Mouse (Mus musculus): ENCODE measurements around the gene Fyco1. TPM values are rescaled to one million over a fixed set of nuclear protein-coding genes. Genes with fewer than 3 reads are reported as not detected.
A peak's percentile ranks its signal among the peaks of the same experiment; 100 is the strongest.

Gene Fyco1
- 16.5 and 16.8 TPM in 2 replicates for polyA plus RNA-seq (2015; fragmentation: Nextera tagmentation; extraction: Ambion mirVana)

- Histone ChIP-seq H3K9ac (replicated peaks) (peak within 1 kb of the TSS; percentile 73), H3K27ac (replicated peaks) (peak within 1 kb of the TSS; percentile 88), H3K4me3 (peak within 1 kb of the TSS; percentile 89), H3K36me3 (no peaks in the 10 kb centered on the region), H3K4me2 (replicated peaks) (peak within 1 kb of the TSS; percentile 78), H3K4me1 (peaks cover 16% of the 10 kb centered on the region), H3K9me3 (no peaks in the 10 kb centered on the region), H3K27me3 (no peaks in the 10 kb centered on the region)
- under 1% methylated on average over 47 of the region's 47 CpGs for WGBS
- peak; percentile 98 for ATAC-seq (replicated peaks)
Measured at GRCm38 (mm10) chr9:123851713-123852448, at the start of gene Fyco1. Gene Fyco1 (minus strand): TSS chr9:123851899.

GRCm38 (mm10) chr9:123872049-123872448 lies 20.4 kb upstream of the Fyco1 start:
- Histone ChIP-seq H3K9ac (replicated peaks) (no peak overlapping the region), H3K36me3 (no peaks in the 10 kb centered on the region), H3K4me1 (no peaks in the 10 kb centered on the region), H3K4me3 (no peak overlapping the region), H3K27ac (replicated peaks) (no peak overlapping the region), H3K9me3 (no peaks in the 10 kb centered on the region), H3K4me2 (replicated peaks) (no peak overlapping the region), H3K27me3 (no peaks in the 10 kb centered on the region)
- WGBS, result 75% methylated on average over 4 of the region's 4 CpGs
- no peak for ATAC-seq (replicated peaks)

GRCm38 (mm10) chr9:123869167-123869784 lies 17.6 kb upstream of the Fyco1 start:
- H3K4me1 ChIP-seq, result no peaks in the 10 kb centered on the region
- no peaks in the 10 kb centered on the region for H3K36me3 ChIP-seq
- no peak overlapping the region for H3K4me3 ChIP-seq
- H3K9me3 ChIP-seq, result no peaks in the 10 kb centered on the region
- WGBS, result 39% methylated on average over 5 of the region's 6 CpGs
- no peak overlapping the region for H3K9ac ChIP-seq (replicated peaks)
- no peak overlapping the region for H3K27ac ChIP-seq (replicated peaks)
- no peak for ATAC-seq (replicated peaks)
- H3K4me2 ChIP-seq (replicated peaks), result no peak overlapping the region
- no peaks in the 10 kb centered on the region for H3K27me3 ChIP-seq

- Histone ChIP-seq H3K27ac (replicated peaks) (no peak overlapping the region), H3K9me3 (no peaks in the 10 kb centered on the region), H3K9ac (replicated peaks) (no peak overlapping the region), H3K4me2 (replicated peaks) (no peak overlapping the region), H3K36me3 (no peaks in the 10 kb centered on the region), H3K4me3 (no peak overlapping the region), H3K27me3 (no peaks in the 10 kb centered on the region), H3K4me1 (no peaks in the 10 kb centered on the region)
- no peak for ATAC-seq (replicated peaks)
- WGBS, result 93% methylated on average over 1 of the region's 1 CpGs
Measured at GRCm38 (mm10) chr9:123863641-123864040, 11.9 kb upstream of the Fyco1 start.

GRCm38 (mm10) chr9:123862895-123863616 lies 11.4 kb upstream of the Fyco1 start:
- Histone ChIP-seq H3K27ac (replicated peaks) (no peak overlapping the region), H3K27me3 (no peaks in the 10 kb centered on the region), H3K4me3 (no peak overlapping the region), H3K9me3 (no peaks in the 10 kb centered on the region), H3K4me1 (no peaks in the 10 kb centered on the region), H3K4me2 (replicated peaks) (no peak overlapping the region), H3K36me3 (no peaks in the 10 kb centered on the region), H3K9ac (replicated peaks) (no peak overlapping the region)
- 89% methylated on average over 1 of the region's 1 CpGs for WGBS
- no peak for ATAC-seq (replicated peaks)

- Histone ChIP-seq H3K4me1 (no peaks in the 10 kb centered on the region), H3K27ac (replicated peaks) (no peak within 1 kb of the TSS), H3K4me3 (no peak within 1 kb of the TSS), H3K4me2 (replicated peaks) (no peak within 1 kb of the TSS), H3K9me3 (no peaks in the 10 kb centered on the region), H3K36me3 (no peaks in the 10 kb centered on the region), H3K9ac (replicated peaks) (no peak within 1 kb of the TSS), H3K27me3 (no peaks in the 10 kb centered on the region)
- 89% methylated on average over 9 of the region's 9 CpGs for WGBS
- no peak for ATAC-seq (replicated peaks)
Measured at GRCm38 (mm10) chr9:123861929-123862328, 10.2 kb upstream of the Fyco1 start, which contains the start of gene Xcr1. Gene Xcr1 (minus strand): TSS chr9:123862029.

GRCm38 (mm10) chr9:123856836-123857235 lies 5.1 kb upstream of the Fyco1 start:
- Histone ChIP-seq H3K9me3 (no peaks in the 10 kb centered on the region), H3K4me1 (peaks cover 4% of the 10 kb centered on the region), H3K4me3 (no peak overlapping the region), H3K36me3 (no peaks in the 10 kb centered on the region), H3K27ac (replicated peaks) (no peak overlapping the region), H3K9ac (replicated peaks) (no peak overlapping the region), H3K27me3 (no peaks in the 10 kb centered on the region), H3K4me2 (replicated peaks) (no peak overlapping the region)
- 90% methylated on average over 2 of the region's 2 CpGs for WGBS
- ATAC-seq (replicated peaks), result no peak

GRCm38 (mm10) chr9:123852449-123853390 lies 1.0 kb upstream of the Fyco1 start:
- Histone ChIP-seq H3K9me3 (no peaks in the 10 kb centered on the region), H3K9ac (replicated peaks) (peak overlapping the region; percentile 40), H3K36me3 (no peaks in the 10 kb centered on the region), H3K4me1 (peaks cover 16% of the 10 kb centered on the region), H3K27ac (replicated peaks) (peak overlapping the region; percentile 27), H3K4me3 (peak overlapping the region; percentile 30), H3K27me3 (no peaks in the 10 kb centered on the region), H3K4me2 (replicated peaks) (peak overlapping the region; percentile 52)
- 62% methylated on average over 5 of the region's 5 CpGs for WGBS
- ATAC-seq (replicated peaks), result peak; percentile 26

- Histone ChIP-seq H3K9ac (replicated peaks) (peak overlapping the region; percentile 73), H3K9me3 (no peaks in the 10 kb centered on the region), H3K36me3 (no peaks in the 10 kb centered on the region), H3K27me3 (no peaks in the 10 kb centered on the region), H3K4me1 (peaks cover 16% of the 10 kb centered on the region), H3K4me2 (replicated peaks) (peak overlapping the region; percentile 78), H3K4me3 (peak overlapping the region; percentile 89), H3K27ac (replicated peaks) (peak overlapping the region; percentile 88)
- ATAC-seq (replicated peaks), result peak; percentile 85; the same call in 1 of the 2 replicates
- under 1% methylated on average over 27 of the region's 27 CpGs for WGBS
Measured at GRCm38 (mm10) chr9:123851062-123851712, 512 bp downstream of the Fyco1 start.

GRCm38 (mm10) chr9:123850705-123851061 lies 1.0 kb downstream of the Fyco1 start:
- 4% methylated on average over 2 of the region's 2 CpGs for WGBS
- no peaks in the 10 kb centered on the region for H3K27me3 ChIP-seq
- H3K4me1 ChIP-seq, result peaks cover 16% of the 10 kb centered on the region
- H3K4me2 ChIP-seq (replicated peaks), result peak overlapping the region; percentile 78
- no peaks in the 10 kb centered on the region for H3K36me3 ChIP-seq
- H3K9ac ChIP-seq (replicated peaks), result no peak overlapping the region
- H3K9me3 ChIP-seq, result no peaks in the 10 kb centered on the region
- no peak for ATAC-seq (replicated peaks)
- 0 out of 2 replicates have a peak overlapping the region, but pooled peaks have one; percentile 88 for H3K27ac ChIP-seq (replicated peaks)
- H3K4me3 ChIP-seq, result peak overlapping the region; percentile 89
